Mouse (Mus musculus) ES-E14 (cell line): ENCODE measurements around the gene Synj2. TPM values are rescaled to one million over a fixed set of nuclear protein-coding genes. Genes with fewer than 3 reads are reported as not detected.

Source experiments
- DNase-seq: peaks from one replicate; pipeline ENCODE4 v3.0.0-alpha.2; 2013; ENCODE audit warnings: low read depth, low spot score
- H3K27ac ChIP-seq: 2 replicates; pipeline ENCODE4 v1.5.1; 2012; ENCODE audit warnings: low read depth, mild to moderate bottlenecking, low read length, moderate library complexity, mixed read lengths; ENCODE audit not compliant: poor library complexity, insufficient read depth, severe bottlenecking
- H3K36me3 ChIP-seq: 2 replicates; pipeline ENCODE4 v1.6.1; 2012; ENCODE audit warnings: mild to moderate bottlenecking, low read length, moderate library complexity, mixed read lengths; ENCODE audit not compliant: control insufficient read depth, poor library complexity, insufficient read depth, severe bottlenecking
- H3K4me1 ChIP-seq, 2 experiments: fragments of 150-350 bp in 1 of 2; sonication (generic) in 1 of 2; 2 replicates each; pipeline ENCODE4 v1.6.1; 2012; ENCODE audit warnings: low read length in 2 of 2, mild to moderate bottlenecking in 1 of 2, mixed read lengths in 1 of 2; ENCODE audit not compliant: control insufficient read depth in 2 of 2, insufficient read depth in 2 of 2, poor library complexity in 1 of 2
- H3K4me3 ChIP-seq, 2 experiments: fragments of 150-350 bp in 1 of 2; sonication (generic) in 1 of 2; 2 replicates each; pipeline ENCODE4 v1.5.1; 2012; ENCODE audit warnings: low read length in 2 of 2, low read depth in 1 of 2, mild to moderate bottlenecking in 1 of 2, mixed read lengths in 1 of 2; ENCODE audit not compliant: insufficient read depth in 1 of 2, poor library complexity in 1 of 2, severe bottlenecking in 1 of 2
- H3K9ac ChIP-seq: 2 replicates; pipeline ENCODE4 v1.6.1; 2012; ENCODE audit warnings: low read depth, mild to moderate bottlenecking, low read length, mixed read lengths; ENCODE audit not compliant: poor library complexity, insufficient read depth, severe bottlenecking
- H3K9me3 ChIP-seq: fragments of 150-350 bp; sonication (generic); 2 replicates; pipeline ENCODE4 v1.6.1; 2012; ENCODE audit warnings: low read depth, mild to moderate bottlenecking, low read length; ENCODE audit not compliant: control insufficient read depth, insufficient read depth
- CHD2 ChIP-seq: IDR thresholded peaks from 2 replicates; pipeline ENCODE4 v1.6.1; 2014; ENCODE audit warnings: mild to moderate bottlenecking, low read depth, low read length, inconsistent platforms
- HCFC1 ChIP-seq: IDR thresholded peaks from 2 replicates; pipeline ENCODE4 v1.6.1; 2012; ENCODE audit warnings: low read length, inconsistent platforms, borderline replicate concordance; ENCODE audit not compliant: insufficient read depth
- MAFK ChIP-seq: IDR thresholded peaks from 2 replicates; pipeline ENCODE4 v1.6.1; 2014; ENCODE audit warnings: mild to moderate bottlenecking, low read depth, low read length, inconsistent platforms; ENCODE audit not compliant: insufficient read depth
- ZC3H11A ChIP-seq: IDR thresholded peaks from 2 replicates; pipeline ENCODE4 v1.6.1; 2012; ENCODE audit warnings: low read depth, mild to moderate bottlenecking, inconsistent platforms, low read length, borderline replicate concordance
- ZNF384 ChIP-seq: IDR thresholded peaks from 2 replicates; pipeline ENCODE4 v1.6.1; 2012; ENCODE audit warnings: low read depth, low read length, inconsistent platforms
- in situ Hi-C, 2 experiments: fragments of 600-800 bp; cut with MboI; formaldehyde crosslinking; loops; one replicate each; pipeline ENCODE4 v1.15.1; 2025; ENCODE audit warnings: low sequenced_read_pairs in 2 of 2, inconsistent platforms in 1 of 2; ENCODE audit not compliant: unreplicated experiment in 2 of 2
- total RNA-seq: library from RNA; depleted of rRNA; stranded (reverse); fragments of 300-350 nt; gene quantifications from 2 replicates; pipeline ENCODE4 v1.2.3, GENCODE M21; 2012

Synj2 gene
- total RNA-seq, 1 experiment: 6.1 TPM

DNA sequence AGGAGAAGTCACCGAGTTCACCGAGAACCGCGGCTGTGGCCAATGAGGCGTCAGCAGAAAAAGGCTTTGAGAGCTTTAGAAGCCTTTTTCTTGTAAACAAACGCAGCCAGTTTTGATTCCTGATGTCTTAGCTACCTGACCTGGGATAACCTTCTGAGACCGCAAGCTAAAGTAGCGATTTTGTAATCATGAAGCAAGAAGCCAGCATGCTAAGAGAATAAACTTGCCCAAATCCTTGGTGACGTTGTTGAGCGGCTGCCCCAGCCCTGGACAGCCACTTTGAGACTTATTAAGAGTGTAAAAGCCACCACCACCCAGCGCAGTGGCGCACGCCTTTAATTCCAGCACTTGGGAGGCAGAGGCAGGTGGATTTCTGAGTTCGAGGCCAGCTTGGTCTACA is 4.8 kb upstream of the Synj2 start:
- no peak overlapping the region for H3K4me3 ChIP-seq
- H3K9ac ChIP-seq: no peak overlapping the region
- no peak for DNase-seq
- H3K9me3 ChIP-seq: no peaks in the 10 kb centered on the region
- no peak overlapping the region for H3K27ac ChIP-seq
- in situ Hi-C loops: no loop called here
- no peaks in the 10 kb centered on the region for H3K36me3 ChIP-seq
- peaks cover 0 to 7% of the 10 kb centered on the region in 2 experiments; a peak in 1 of 4 replicates for H3K4me1 ChIP-seq
- TF ChIP-seq MAFK: no peak
- TF ChIP-seq ZNF384: no peak
- no peak for TF ChIP-seq HCFC1
- no peak for TF ChIP-seq ZC3H11A
- TF ChIP-seq CHD2: no peak

DNA sequence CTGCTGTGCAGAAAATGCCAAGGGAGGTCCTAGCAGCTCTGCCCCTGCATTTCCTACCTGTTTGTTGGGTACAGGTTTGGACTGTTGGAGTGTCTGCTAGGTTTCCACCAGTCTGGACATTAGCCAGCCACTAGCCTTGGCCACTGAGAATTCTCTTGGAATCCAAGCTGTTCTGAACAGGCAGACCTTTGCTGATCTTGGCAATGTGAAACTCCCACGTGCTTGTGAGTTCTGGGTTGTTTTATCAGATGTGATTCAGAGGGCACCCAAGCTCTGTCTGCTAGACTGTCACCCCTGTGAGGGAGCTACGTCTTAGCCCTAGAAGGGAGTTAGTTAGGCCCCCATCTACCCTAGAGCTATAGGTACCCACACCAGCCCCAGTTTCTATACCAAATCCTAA is 3.6 kb upstream of the Synj2 start:
- DNase-seq: no peak
- Histone ChIP-seq H3K9ac (no peak overlapping the region), H3K4me3 (no peak overlapping the region), H3K4me1 (peaks cover 0 to 7% of the 10 kb centered on the region in 2 experiments; a peak in 1 of 4 replicates), H3K27ac (no peak overlapping the region), H3K9me3 (no peaks in the 10 kb centered on the region), H3K36me3 (no peaks in the 10 kb centered on the region)
- TF ChIP-seq HCFC1 (no peak), MAFK (no peak)
- in situ Hi-C loops: no loop called here

DNA sequence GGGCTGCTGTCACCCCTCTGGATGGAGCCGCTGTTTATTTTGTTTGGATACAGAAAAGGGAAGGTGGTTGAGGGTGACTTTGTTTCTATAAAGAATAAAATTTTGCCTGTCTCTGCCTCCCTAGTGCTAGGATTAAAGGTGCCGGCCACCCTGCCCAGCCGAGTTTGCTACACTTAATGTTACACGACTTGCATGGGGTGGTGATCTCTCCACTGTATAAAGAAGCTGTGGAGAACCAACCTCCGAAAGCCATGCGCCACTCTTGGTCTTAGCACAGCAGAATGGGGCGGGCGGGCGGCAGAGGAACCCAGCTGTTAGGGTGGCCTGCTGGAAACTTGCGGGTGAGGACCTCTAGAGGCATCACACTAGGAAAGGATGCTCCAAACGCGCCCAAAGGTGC is 1.2 kb upstream of the Synj2 start:
- H3K9me3 ChIP-seq: no peaks in the 10 kb centered on the region
- DNase-seq: no peak
- in situ Hi-C loops: no loop called here
- H3K4me1 ChIP-seq: peaks cover 0 to 7% of the 10 kb centered on the region in 2 experiments; a peak in 1 of 4 replicates
- TF ChIP-seq HCFC1 (no peak), ZC3H11A (no peak)
- no peak overlapping the region for H3K27ac ChIP-seq
- H3K4me3 ChIP-seq: no peak overlapping the region
- H3K9ac ChIP-seq: no peak overlapping the region
- no peaks in the 10 kb centered on the region for H3K36me3 ChIP-seq

DNA sequence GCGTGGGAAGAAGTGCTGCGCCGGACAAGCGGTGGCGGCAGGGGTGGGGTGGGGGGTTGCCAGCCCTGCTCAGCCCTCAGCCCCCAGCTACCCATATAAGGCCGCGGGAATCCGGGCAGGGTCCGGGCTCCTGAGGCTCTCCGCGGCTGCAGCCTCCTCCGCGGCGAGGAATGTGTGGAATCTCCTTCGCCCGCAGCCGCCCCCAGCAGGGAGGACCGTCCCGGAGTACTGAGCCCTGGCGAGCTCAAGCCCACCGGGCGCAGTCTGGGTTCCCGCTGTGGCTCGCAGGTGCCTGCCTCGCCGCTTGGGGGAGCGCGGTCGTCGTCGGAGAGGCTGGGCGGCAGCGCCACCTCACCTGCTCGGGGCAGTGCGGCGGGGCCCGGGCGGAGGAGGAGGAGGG is 288 bp upstream of the Synj2 start:
- no peak for TF ChIP-seq HCFC1
- TF ChIP-seq CHD2: no peak
- TF ChIP-seq ZC3H11A: no peak
- TF ChIP-seq ZNF384: no peak
- no peak for TF ChIP-seq MAFK
- Histone ChIP-seq H3K27ac (no peak overlapping the region), H3K4me1 (peaks cover 0 to 7% of the 10 kb centered on the region in 2 experiments; a peak in 1 of 4 replicates), H3K4me3 (peak overlapping the region; percentile 50 to 92; a peak in 3 of 4 replicates), H3K9me3 (no peaks in the 10 kb centered on the region), H3K9ac (no peak overlapping the region), H3K36me3 (no peaks in the 10 kb centered on the region)
- in situ Hi-C loops: no loop called here
- DNase-seq: peak; percentile 63

DNA sequence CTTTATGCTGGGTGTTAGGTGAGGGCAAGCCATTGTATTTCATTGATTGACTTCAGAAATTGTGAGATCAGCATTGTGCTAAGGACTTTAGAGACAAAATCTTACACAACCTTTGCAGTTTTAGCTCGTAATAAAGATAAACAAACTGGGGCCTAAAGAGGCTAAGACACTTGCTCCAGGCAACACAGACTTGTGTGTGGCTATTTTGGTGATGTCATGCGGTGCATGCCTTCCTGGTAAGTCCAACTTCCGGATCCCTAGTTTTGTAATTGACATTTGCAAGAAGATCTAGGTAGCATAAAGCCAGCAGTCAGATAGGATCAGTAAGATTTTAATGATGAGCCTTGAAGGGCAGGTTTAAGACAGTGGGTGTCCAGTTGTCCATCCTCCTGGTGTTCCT is 1.1 kb downstream of the Synj2 start:
- no peak overlapping the region for H3K9ac ChIP-seq
- DNase-seq: no peak
- H3K4me3 ChIP-seq: no peak overlapping the region

More for the DNA sequence above, 1.1 kb downstream of the Synj2 start:
- H3K27ac ChIP-seq: no peak overlapping the region
- in situ Hi-C loops: no loop called here
- H3K4me1 ChIP-seq: peaks cover 0 to 7% of the 10 kb centered on the region in 2 experiments; a peak in 1 of 4 replicates
- H3K9me3 ChIP-seq: no peaks in the 10 kb centered on the region
- H3K36me3 ChIP-seq: no peaks in the 10 kb centered on the region
- TF ChIP-seq ZC3H11A: no peak
- no peak for TF ChIP-seq CHD2
- no peak for TF ChIP-seq MAFK
- no peak for TF ChIP-seq ZNF384
- no peak for TF ChIP-seq HCFC1
